Mouse (Mus musculus) duodenum, adult 2 months (tissue): Measurements from ENCODE around the gene Pram1. TPM values are rescaled to one million over a fixed set of nuclear protein-coding genes. Genes with fewer than 3 reads are reported as not detected.

ENCODE experiments used
- polyA plus RNA-seq: library from polyadenylated mRNA; depleted of rRNA; stranded (reverse); fragments of >200 nt; gene quantifications from 2 replicates; pipeline ENCODE4 v1.2.3, GENCODE M21; 2012; ENCODE audit warnings: low replicate concordance; rRNA removed

Gene Pram1
- polyA plus RNA-seq, result 1.3 TPM in 1 of 2 replicates, not detected in the other

GRCm38 (mm10) chr17:33637516-33638276, at the start of gene Pram1:
Gene Pram1, plus strand, starts transcription at chr17:33638056.

GRCm38 (mm10) chr17:33628621-33629486, 9.0 kb upstream of the Pram1 start, which contains the start of gene Zfp414:
Gene Zfp414, plus strand, starts transcription at chr17:33629090.

GRCm38 (mm10) chr17:33686760-33687159, 48.9 kb downstream of the Pram1 start, which contains the start of gene Hnrnpm:
Gene Hnrnpm, minus strand, starts transcription at chr17:33686860.

Other genes starting within 250 kb of the Pram1 start
- gene Zfp101, start 243.4 kb upstream of the Pram1 start, polyA plus RNA-seq, result 0.08 and 0.42 TPM in 2 replicates
- gene Actl9, start 205.2 kb upstream of the Pram1 start, polyA plus RNA-seq, result 0.11 TPM in 1 of 2 replicates, not detected in the other
- gene Adamts10, start 113.9 kb upstream of the Pram1 start, polyA plus RNA-seq, result 21.5 and 30.7 TPM in 2 replicates
- 1.7 and 4.0 TPM in 2 replicates for gene Myo1f, start 82.3 kb upstream of the Pram1 start, polyA plus RNA-seq
- gene Zfp414, start 9.0 kb upstream of the Pram1 start, polyA plus RNA-seq, result 40.3 and 53.5 TPM in 2 replicates
- 47.0 and 51.6 TPM in 2 replicates for gene Hnrnpm, start 48.8 kb downstream of the Pram1 start, polyA plus RNA-seq
- 51.8 and 80.7 TPM in 2 replicates for gene March2, start 80.6 kb downstream of the Pram1 start, polyA plus RNA-seq
- gene Rab11b, start 122.5 kb downstream of the Pram1 start, polyA plus RNA-seq, result 313 and 378 TPM in 2 replicates
- gene Angptl4, start 143.8 kb downstream of the Pram1 start, polyA plus RNA-seq, result 30.9 and 75.7 TPM in 2 replicates
- gene Kank3, start 172.5 kb downstream of the Pram1 start, polyA plus RNA-seq, result 13.8 and 18.4 TPM in 2 replicates
- gene Rps28, start 186.5 kb downstream of the Pram1 start, polyA plus RNA-seq, result 251 and 364 TPM in 2 replicates
- gene Ndufa7, start 186.5 kb downstream of the Pram1 start, polyA plus RNA-seq, result 339 and 519 TPM in 2 replicates
- gene Cd320, start 205.0 kb downstream of the Pram1 start, polyA plus RNA-seq, result 18.6 and 19.9 TPM in 2 replicates
- gene Gm7029, start 235.8 kb downstream of the Pram1 start, polyA plus RNA-seq, result not detected in 2 replicates